Mouse (Mus musculus) right cerebral cortex, adult 18-20 months (tissue): Measurements from ENCODE around the gene Zfp771.
A peak's percentile ranks its signal among the peaks of the same experiment; 100 is the strongest.

ENCODE experiments used
- DNase-seq: peaks from one replicate; pipeline ENCODE4 v3.0.0; 2022; ENCODE audit warnings: mixed read lengths

Zfp771 gene

GRCm38 (mm10) chr7:127255008-127255407, 10.9 kb downstream of the Zfp771 start:
- no peak for DNase-seq

DNA sequence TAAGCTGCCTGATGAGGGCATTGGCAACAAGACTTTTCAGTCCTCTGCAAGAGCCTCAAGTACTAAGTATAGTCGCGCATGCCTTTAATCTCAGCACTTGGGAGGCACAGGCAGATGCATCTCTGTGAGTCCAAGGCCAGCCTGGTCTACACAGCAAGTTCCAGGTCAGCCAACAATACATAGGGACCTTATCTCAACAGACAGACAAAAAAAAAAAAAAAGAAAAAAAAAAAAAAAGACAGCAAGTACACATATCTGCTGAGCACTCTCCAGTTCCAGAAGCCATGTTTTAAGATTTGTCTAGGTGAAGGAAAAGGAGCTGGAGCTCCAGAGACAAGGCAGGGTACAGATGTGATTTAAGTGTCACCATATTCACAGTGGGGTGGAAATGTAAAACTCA, 11.9 kb downstream of the Zfp771 start:
- no peak for DNase-seq

GRCm38 (mm10) chr7:127256518-127256917, 12.4 kb downstream of the Zfp771 start:
- no peak for DNase-seq

- peak; percentile 50 for DNase-seq
Measured at GRCm38 (mm10) chr7:127259186-127259905, 15.3 kb downstream of the Zfp771 start.

DNA sequence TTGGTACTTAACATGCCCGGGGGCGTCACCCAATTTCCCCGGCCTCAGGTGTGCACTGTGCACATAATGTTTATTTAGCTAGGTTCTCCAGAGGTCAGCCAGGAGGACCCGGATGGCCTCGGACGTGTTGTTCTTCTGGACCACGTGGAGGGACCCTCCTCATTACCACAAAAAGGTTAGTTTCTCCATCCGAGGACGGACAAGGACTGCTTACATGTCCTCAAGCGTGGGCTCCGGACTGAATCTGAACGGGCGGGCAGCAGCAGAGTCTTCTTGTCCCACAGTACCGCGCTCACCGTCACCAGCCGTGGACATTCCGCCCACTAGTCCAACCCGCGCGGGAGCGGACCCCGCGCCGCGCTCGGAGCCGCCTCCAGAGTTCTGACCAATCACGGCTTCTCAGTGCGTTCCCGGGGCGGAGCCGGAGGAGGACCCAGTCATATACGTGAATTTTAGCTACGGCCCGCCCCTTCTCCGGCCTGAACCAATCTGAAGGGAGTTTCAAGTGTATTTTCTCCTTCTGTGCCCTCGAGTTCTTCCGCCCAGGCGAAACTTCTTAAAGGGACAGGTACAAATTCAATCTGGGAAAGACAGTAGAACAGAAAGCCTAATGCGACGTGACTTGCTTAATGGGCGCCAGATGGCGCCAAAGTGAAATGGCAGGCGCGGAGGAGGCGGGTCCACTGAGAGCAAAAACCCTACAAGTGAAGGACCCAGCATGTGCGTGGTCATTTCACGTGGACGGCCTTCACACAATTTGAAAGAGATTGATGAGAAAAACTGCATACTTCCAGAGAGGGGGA, 16.4 kb downstream of the Zfp771 start, which contains the start of gene Dctpp1:
Dctpp1 (minus strand) TSS at position 401 of the 803 bp plus-strand sequence.
- peak; percentile 99 for DNase-seq

- DNase-seq = no peak
Measured at GRCm38 (mm10) chr7:127262218-127262961, 18.3 kb downstream of the Zfp771 start.

- no peak for DNase-seq
Measured at GRCm38 (mm10) chr7:127263526-127263925, 19.5 kb downstream of the Zfp771 start.

- no peak for DNase-seq
Measured at GRCm38 (mm10) chr7:127270256-127270655, 26.2 kb downstream of the Zfp771 start.

DNA sequence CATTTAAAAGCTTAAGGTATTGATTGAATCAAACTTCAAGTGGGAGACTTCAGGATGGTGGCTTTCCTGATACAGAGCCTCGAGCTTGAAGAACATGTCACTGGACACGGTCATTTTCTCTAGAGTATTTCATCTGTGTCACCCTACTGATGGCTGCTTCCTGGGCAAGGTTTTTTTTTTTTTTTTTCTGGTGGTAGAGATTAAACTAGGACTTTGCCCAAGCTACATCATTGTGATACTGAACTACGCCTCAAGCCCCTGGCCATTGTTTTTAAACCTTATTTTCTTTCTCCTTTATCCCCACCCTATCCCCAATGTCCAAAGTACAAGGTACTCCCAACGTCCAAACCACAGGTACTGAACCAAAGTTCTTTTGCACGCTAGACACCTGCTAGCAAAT, 26.6 kb downstream of the Zfp771 start:
- no peak for DNase-seq

DNA sequence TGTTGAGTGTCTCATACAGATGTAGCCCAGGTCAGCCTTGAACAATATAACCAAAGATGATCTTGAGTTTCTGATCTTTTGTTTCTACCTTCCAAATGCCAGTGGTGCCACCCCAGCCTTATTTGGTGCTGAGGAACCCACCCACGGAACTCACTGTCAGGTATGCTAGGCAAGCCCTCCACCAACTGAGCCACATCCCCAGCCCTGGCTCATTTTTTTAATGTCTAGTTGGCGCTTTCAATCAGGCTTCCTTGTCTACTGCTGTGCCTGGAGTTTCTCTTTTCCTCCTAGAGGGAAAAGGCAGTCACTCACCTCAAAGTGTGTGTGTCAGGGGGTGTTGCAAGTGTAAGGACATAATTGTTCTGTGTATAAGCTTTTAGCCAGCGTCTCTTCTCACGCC, 27.0 kb downstream of the Zfp771 start:
- DNase-seq = no peak

DNA sequence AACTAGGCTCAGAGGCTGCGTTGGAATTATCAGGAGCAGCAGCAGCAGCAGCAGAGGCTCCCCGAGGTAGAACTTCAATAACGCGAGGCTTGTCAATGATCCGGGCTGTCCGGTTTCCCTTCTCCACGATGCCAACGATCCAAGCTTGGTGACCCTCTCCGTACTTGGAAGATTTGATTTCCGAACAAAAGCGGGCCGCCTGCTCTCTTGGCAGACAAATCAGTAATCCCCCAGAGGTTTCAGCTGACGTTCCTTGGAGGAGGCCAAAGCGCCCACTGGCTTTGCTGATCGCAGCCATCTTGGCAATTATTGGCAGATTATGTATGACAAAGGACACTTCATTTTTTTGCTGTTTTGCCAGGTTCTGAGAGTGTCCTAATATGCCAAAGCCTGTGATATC, 28.5 kb downstream of the Zfp771 start:
- no peak for DNase-seq

GRCm38 (mm10) chr7:127273118-127273923, 29.2 kb downstream of the Zfp771 start:
- no peak for DNase-seq

- peak; percentile 92 for DNase-seq
Measured at GRCm38 (mm10) chr7:127273925-127274789, 30.1 kb downstream of the Zfp771 start, which contains the start of gene Sephs2. TSS of gene Sephs2 (minus strand) at chr7:127274055.

- no peak for DNase-seq
Measured at GRCm38 (mm10) chr7:127276519-127276961, 32.5 kb downstream of the Zfp771 start.

- DNase-seq = no peak
Measured at GRCm38 (mm10) chr7:127278311-127278710, 34.2 kb downstream of the Zfp771 start.

DNA sequence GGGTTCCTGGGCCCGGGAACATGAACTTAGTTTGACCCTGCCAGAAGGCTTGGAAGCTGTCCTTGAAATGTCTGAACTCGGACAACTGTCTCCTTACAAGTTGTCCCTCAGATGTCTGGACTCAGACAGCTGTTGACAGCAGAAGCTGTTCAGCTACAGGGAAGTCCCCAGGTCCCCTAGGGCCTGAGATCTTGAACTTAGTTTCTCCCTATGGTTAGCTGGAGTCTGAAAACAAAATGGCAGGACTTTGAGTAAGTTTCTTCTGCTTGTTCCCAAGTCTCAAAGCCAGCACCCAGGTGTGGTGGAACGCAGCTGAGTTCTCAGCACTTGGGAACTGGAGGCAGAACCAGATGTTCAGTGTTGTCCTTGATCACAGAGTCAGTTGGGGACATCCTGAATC, 36.0 kb downstream of the Zfp771 start:
- no peak for DNase-seq

DNA sequence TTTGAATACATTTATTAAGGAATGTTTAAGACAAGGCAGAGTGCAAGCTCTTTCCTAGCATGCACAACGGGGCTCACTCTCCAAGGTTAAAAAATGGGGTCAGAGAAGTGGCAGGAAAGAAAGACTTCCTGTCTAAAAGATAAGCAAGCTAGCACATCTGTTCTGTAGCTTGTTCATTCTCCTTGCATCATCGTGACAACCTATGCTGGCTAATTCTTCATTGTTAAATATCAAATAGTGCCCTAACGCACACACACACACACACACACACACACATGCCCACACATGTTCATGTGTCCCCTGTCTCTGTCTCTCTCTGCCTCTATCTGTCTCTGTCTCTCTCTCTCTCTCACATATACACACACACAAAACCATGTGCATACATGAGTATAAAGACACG, 37.0 kb downstream of the Zfp771 start:
- DNase-seq = no peak

GRCm38 (mm10) chr7:127282190-127282589, 38.1 kb downstream of the Zfp771 start:
- no peak for DNase-seq

- DNase-seq = no peak
Measured at GRCm38 (mm10) chr7:127285154-127285553, 41.1 kb downstream of the Zfp771 start.

DNA sequence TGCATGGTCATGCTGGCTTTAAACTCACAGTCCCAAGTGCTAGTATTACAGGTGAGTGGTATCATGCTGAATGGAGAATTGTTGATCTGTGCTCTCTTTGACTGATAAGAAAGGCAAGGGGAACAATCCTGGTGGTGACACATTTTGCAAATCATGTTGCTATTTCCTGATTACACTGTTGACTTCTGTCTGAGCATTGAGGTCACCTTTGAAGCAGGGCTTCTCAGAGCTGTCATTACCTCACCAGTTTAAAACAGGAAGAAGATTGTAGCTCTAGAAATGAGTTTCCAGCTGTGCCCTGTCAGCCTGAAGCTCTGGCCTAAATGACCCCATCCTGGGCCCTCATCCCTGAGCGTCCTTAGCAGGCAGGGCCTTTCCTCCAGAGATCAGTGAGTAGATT, 43.9 kb downstream of the Zfp771 start:
- no peak for DNase-seq

DNA sequence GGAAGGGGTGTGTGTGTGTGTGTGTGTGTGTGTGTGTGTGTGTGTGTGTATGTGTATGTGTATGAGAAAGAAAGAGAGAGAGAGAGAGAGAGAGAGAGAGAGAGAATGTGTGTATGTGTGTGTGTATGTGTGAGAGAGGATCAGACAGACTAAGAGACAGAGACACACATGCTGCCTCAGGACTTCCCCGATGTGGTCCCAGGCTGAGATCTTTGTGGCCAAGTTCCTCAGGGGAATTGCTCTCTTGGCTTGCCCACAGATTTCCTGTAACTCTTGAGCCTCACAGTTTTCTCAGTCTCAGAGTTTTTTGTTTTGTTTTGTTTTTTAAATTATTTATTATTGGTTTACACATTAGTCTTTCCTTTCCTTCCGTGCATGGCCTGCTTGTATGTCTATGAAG, 45.2 kb downstream of the Zfp771 start:
- DNase-seq = no peak
